Mouse (Mus musculus) neural tube, embryonic 14.5 days (tissue): ENCODE results near the gene Prkn. TPM values are rescaled to one million over a fixed set of nuclear protein-coding genes. Genes with fewer than 3 reads are reported as not detected.

ENCODE experiments used
- ATAC-seq: fragments of 200-750 bp; cut with Nextera tagmentation; 2 replicates; pipeline ENCODE4 v1.8.0; 2017; ENCODE audit warnings: low read depth, mild to moderate bottlenecking, moderate TSS enrichment, moderate library complexity
- H3K27ac ChIP-seq: fragments of 300-500 bp; sonication (generic); 2 replicates; pipeline ENCODE4 v1.5.1; 2014; ENCODE audit warnings: low read depth, mild to moderate bottlenecking, control low read depth, low read length, moderate library complexity, mixed read lengths
- H3K27me3 ChIP-seq: fragments of 300-500 bp; sonication (generic); 2 replicates; pipeline ENCODE4 v1.6.1; 2014; ENCODE audit warnings: low read length; ENCODE audit not compliant: control insufficient read depth, insufficient read depth
- H3K36me3 ChIP-seq: fragments of 300-500 bp; sonication (generic); 2 replicates; pipeline ENCODE4 v1.6.1; 2014; ENCODE audit warnings: low read length, mixed read lengths; ENCODE audit not compliant: control insufficient read depth, insufficient read depth
- H3K4me1 ChIP-seq: fragments of 300-500 bp; sonication (generic); 2 replicates; pipeline ENCODE4 v1.6.1; 2014; ENCODE audit warnings: low read length; ENCODE audit not compliant: control insufficient read depth, insufficient read depth
- H3K4me2 ChIP-seq: fragments of 300-500 bp; sonication (generic); 2 replicates; pipeline ENCODE4 v1.6.1; 2014; ENCODE audit warnings: mild to moderate bottlenecking, low read depth, low read length, control low read depth
- H3K4me3 ChIP-seq: fragments of 300-500 bp; sonication (generic); 2 replicates; pipeline ENCODE4 v1.5.1; 2014; ENCODE audit warnings: low read depth, low read length, control low read depth, mixed read lengths
- H3K9ac ChIP-seq: fragments of 300-500 bp; sonication (generic); replicated peaks from 2 replicates; pipeline ENCODE4 v1.6.1; 2014; ENCODE audit warnings: low read depth, mild to moderate bottlenecking, control low read depth, low read length, mixed read lengths
- H3K9me3 ChIP-seq: fragments of 300-500 bp; sonication (generic); 2 replicates; pipeline ENCODE4 v1.6.1; 2016; ENCODE audit warnings: low read length; ENCODE audit not compliant: control insufficient read depth
- WGBS: fragments of 180-500 bp; shearing (Covaris S2); extraction: QIAGEN DNeasy Blood & Tissue Kit; methylation state at CpG from one replicate; pipeline ENCODE4 v1.1.7; 2014; 5-methylcytosine and 5-hydroxymethylcytosine counted together
- polyA plus RNA-seq: library from polyadenylated mRNA; unstranded; fragments of >200 nt; fragmentation: Nextera tagmentation; extraction: Ambion mirVana; gene quantifications from 2 replicates; pipeline ENCODE4 v1.2.1, GENCODE M21; 2014

The Prkn gene
- polyA plus RNA-seq, 1 experiment from 2014 or later = 7.3 TPM

DNA sequence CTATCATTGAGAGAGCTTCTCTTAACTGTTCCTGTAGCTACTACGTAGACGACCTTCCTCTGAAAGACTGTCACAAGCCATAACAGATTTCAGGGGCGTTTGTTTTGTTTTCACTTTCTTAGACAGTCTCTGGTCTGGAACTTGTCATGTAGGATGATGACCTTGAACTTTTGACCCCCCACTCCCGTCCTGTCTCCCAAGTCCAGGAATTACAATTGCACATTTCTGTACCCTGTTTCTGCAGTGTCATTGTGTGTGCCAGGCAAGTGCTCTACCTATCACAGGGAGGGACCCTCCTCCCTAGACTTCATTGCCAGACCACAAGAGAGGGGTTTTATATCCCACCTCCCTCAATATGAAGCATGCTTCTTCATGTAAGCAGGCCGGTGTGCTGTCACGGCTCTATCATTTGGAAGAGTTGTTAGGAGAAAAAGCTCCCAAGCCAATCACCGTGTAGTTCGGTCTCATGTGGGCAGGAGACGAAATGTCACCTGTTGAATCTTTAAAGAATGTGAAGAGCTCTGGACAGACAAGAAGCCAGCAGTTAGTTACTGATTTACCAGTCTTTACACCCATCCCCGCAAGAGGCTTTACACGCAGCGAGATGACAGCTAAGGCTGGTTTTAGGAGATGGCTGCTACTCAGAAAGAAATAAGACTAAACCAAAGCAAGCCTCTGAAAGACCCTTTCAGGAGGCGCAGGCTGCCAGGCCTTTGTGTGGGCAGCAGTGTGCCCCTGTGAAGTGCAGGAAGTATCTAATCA lies 1027.3 kb downstream of the Prkn start:
- Histone ChIP-seq H3K4me3 (no peak overlapping the region), H3K9me3 (no peaks in the 10 kb centered on the region), H3K4me1 (no peaks in the 10 kb centered on the region), H3K4me2 (no peak overlapping the region), H3K9ac (no peak overlapping the region), H3K27me3 (no peaks in the 10 kb centered on the region), H3K36me3 (no peaks in the 10 kb centered on the region), H3K27ac (no peak overlapping the region)
- 48% methylated on average over 13 of the region's 13 CpGs for WGBS
- no peak for ATAC-seq

DNA sequence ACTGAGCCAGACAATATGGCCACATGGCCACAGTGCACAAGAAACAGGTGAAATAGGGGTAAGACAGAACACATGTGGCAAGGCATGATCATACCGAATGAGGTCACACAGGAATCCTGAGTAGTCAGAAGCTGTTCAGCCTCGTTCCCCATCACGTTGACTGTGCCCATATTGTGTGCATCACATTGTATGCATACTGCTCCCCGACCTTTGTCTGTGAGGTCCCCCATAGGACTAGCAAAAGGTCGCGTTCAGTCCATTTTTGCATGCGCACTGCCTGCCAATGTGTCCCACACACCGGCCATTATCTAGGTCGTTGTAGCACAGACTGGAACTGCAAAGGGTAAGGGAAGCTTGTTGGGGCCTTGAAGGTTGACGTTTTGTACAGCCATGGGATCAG lies 1030.4 kb downstream of the Prkn start:
- no peaks in the 10 kb centered on the region for H3K27me3 ChIP-seq
- H3K4me1 ChIP-seq = no peaks in the 10 kb centered on the region
- ATAC-seq = no peak
- no peak overlapping the region for H3K4me2 ChIP-seq
- H3K9ac ChIP-seq = no peak overlapping the region
- H3K4me3 ChIP-seq = no peak overlapping the region
- WGBS = 88% methylated on average over 10 of the region's 10 CpGs
- no peak overlapping the region for H3K27ac ChIP-seq
- no peaks in the 10 kb centered on the region for H3K9me3 ChIP-seq
- H3K36me3 ChIP-seq = no peaks in the 10 kb centered on the region

DNA sequence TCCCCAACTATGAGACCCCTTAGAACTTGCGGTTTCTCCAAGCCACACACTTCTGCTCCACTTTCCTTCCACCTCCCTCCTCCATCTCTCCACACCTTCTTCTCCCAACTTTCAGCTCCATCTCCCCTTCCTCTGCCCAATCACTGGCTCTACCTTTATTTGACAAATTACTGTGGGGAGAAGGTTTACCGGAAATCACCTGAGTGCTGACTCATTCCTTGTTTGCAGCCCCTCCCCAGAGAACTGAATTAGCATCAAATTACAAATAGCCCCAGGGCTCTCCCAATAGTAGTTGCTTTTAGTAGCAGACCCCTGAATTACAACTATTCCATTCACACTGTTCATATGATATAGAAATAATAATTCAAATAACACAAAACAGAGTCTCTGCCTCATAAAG lies 1036.1 kb downstream of the Prkn start:
- H3K4me3 ChIP-seq = no peak overlapping the region
- no peaks in the 10 kb centered on the region for H3K9me3 ChIP-seq
- no peaks in the 10 kb centered on the region for H3K27me3 ChIP-seq
- no peak overlapping the region for H3K27ac ChIP-seq
- no peak overlapping the region for H3K9ac ChIP-seq
- ATAC-seq = no peak
- no peaks in the 10 kb centered on the region for H3K4me1 ChIP-seq
- WGBS = 77% methylated on average over 2 of the region's 2 CpGs
- no peak overlapping the region for H3K4me2 ChIP-seq
- H3K36me3 ChIP-seq = no peaks in the 10 kb centered on the region

DNA sequence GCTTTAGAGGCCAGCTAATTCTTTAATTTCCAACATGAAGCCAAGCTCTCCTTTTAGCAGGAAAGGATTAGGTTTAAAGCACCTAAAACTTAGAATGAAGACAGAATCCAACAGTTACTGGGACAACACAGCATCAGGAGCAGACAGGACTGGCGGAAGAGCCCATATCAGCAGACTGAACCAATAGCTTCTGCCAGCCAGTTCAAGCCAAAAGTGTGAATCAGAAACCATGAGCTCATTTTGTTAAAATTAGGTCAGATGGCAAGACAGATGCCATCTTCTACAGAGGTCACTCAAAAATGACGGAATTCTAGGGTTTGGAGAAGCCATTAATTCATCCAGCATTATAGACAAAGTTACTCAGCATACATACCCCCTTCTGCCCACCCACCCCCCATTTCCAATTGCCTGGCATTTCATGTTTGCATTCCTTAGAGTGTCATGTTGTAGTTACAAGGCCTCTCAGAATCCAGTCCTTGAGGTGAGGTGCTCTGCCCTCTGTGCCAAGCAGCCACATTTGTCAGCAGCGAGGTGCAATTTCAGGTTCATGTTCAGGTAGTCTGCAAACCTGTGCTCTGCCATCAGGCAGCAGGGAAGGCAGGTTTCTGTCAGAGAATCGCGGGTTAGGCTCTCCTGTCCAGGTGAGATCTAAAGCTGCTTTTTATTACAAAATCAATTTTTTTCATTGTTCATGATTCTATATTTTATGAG lies 1041.1 kb downstream of the Prkn start:
- no peak overlapping the region for H3K9ac ChIP-seq
- H3K4me2 ChIP-seq = no peak overlapping the region
- WGBS = 83% methylated on average over 5 of the region's 5 CpGs

DNA sequence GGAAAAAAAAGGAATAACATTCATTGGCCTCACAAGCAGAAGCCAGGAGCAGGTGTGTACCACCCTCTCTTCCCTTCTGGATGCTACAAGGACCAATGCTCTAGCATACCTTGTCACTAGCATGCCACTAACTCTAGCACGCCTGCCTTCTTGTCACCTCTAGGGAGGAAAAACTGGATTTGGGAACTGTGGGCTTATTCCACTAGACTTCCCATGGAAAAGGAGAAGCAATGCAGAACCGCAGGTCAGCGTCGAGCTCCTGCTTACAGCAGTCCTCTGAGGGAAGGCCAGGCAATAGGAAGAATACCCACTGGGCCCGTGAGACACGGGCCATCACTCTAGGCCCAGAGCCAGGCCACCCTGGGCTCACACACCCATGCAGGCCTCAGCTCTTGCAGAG lies 1045.4 kb downstream of the Prkn start:
- H3K27me3 ChIP-seq = no peaks in the 10 kb centered on the region
- H3K4me1 ChIP-seq = no peaks in the 10 kb centered on the region
- H3K9me3 ChIP-seq = no peaks in the 10 kb centered on the region
- H3K27ac ChIP-seq = no peak overlapping the region
- no peak for ATAC-seq
- H3K36me3 ChIP-seq = no peaks in the 10 kb centered on the region
- H3K4me3 ChIP-seq = no peak overlapping the region
- H3K9ac ChIP-seq = no peak overlapping the region
- no peak overlapping the region for H3K4me2 ChIP-seq
- WGBS = 88% methylated on average over 6 of the region's 6 CpGs

More for the DNA sequence above, 1041.1 kb downstream of the Prkn start:
- Histone ChIP-seq H3K27me3 (no peaks in the 10 kb centered on the region), H3K4me1 (no peaks in the 10 kb centered on the region), H3K27ac (no peak overlapping the region), H3K4me3 (no peak overlapping the region), H3K9me3 (no peaks in the 10 kb centered on the region), H3K36me3 (no peaks in the 10 kb centered on the region)
- no peak for ATAC-seq

DNA sequence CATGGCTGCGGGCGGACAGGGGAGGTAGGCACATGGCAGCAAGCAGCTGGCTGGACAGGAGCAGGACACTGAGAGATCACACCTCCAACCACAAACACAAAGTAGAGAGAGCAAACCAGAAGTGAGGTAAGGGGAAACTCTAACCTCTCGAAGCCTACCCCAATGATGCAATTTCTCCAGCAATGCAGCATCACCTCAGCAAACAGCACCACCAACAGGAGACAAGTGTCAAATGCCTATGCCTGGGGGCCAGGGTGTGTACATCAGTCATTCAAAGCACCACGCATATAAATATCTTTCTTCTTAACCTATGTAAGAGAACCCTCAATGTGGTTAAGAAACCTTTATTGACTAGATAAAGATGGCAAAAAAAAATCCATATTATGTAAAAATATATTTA lies 1046.8 kb downstream of the Prkn start:
- Histone ChIP-seq H3K9me3 (no peaks in the 10 kb centered on the region), H3K4me3 (no peak overlapping the region), H3K27me3 (no peaks in the 10 kb centered on the region), H3K4me1 (no peaks in the 10 kb centered on the region), H3K27ac (no peak overlapping the region), H3K4me2 (no peak overlapping the region), H3K36me3 (no peaks in the 10 kb centered on the region), H3K9ac (no peak overlapping the region)
- 89% methylated on average over 4 of the region's 4 CpGs for WGBS
- no peak for ATAC-seq

DNA sequence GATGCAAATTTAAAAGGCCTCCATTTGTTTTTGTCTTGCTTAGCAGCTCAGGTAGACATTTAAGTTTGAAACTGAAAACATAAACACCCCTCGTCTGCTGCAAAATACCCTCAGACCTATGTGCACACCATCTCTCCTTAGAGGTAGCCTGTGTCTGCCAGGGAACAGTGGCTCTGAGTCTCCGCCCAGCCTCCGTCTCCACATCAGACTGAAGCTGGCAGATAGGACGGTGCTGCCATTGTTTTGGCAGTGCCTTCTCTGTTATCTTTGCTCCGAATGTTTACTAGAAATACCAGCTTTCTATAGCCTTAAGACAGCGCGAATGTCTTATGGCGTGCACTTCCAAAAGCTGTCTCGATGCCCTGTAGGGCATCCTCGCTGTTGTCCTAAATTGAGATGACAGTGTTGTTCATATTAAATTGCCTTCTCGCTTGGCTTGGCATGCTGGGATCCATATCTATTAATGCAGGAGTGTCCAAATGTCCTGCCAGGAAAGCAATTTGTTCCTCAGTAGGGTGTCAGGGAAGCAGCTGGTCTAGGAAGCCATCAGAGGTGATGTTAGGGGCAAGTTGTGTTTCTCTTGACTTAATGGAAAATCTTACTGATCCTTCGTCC lies 1047.5 kb downstream of the Prkn start:
- Histone ChIP-seq H3K4me1 (no peaks in the 10 kb centered on the region), H3K4me3 (no peak overlapping the region), H3K9ac (no peak overlapping the region), H3K36me3 (no peaks in the 10 kb centered on the region), H3K27me3 (no peaks in the 10 kb centered on the region), H3K9me3 (no peaks in the 10 kb centered on the region), H3K4me2 (no peak overlapping the region), H3K27ac (no peak overlapping the region)
- WGBS = 66% methylated on average over 12 of the region's 12 CpGs
- no peak for ATAC-seq

DNA sequence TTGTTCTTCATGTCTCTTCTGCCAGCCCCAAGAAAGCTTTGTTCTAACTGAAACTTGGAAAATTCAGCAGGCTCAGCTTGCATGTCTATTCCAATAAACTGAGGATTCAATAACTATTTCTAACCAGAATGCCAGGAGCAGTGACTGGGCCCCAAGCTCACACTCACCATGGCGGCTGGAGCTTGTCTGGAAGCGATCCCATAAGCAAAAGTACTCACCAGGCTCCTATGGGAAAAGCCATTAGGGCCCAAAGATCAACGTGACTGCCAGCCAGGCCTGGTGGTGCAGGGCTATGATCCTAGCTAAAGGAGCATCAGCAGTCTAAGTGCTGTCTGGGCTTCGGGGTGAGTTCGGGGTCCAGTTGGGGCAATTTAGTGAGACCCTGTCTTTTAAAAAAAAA lies 1048.6 kb downstream of the Prkn start:
- Histone ChIP-seq H3K9ac (no peak overlapping the region), H3K36me3 (no peaks in the 10 kb centered on the region), H3K4me3 (no peak overlapping the region), H3K9me3 (no peaks in the 10 kb centered on the region), H3K4me1 (no peaks in the 10 kb centered on the region), H3K4me2 (no peak overlapping the region), H3K27me3 (no peaks in the 10 kb centered on the region), H3K27ac (no peak overlapping the region)
- ATAC-seq = no peak
- 76% methylated on average over 5 of the region's 5 CpGs for WGBS

DNA sequence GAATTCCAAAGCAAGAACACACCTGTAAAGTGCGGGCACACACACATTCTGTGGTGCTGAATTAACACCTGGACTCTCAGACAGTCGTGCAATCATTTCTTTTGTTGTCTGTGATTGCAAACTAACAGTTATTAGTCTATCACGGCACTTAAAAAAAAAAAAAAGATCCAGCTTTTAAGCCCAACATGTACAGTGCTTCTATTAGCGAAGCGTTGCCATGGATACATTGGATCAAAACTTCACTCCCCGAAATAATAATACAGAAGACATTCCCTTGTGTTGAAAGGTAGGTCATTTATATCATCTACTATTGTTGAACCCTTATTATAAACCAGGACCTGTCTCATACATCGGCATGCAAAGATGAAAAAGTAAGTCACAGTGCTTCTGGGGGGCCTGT lies 1060.1 kb downstream of the Prkn start:
- Histone ChIP-seq H3K4me3 (no peak overlapping the region), H3K4me1 (no peaks in the 10 kb centered on the region), H3K9me3 (no peaks in the 10 kb centered on the region), H3K4me2 (no peak overlapping the region), H3K9ac (no peak overlapping the region), H3K27me3 (no peaks in the 10 kb centered on the region), H3K27ac (no peak overlapping the region), H3K36me3 (no peaks in the 10 kb centered on the region)
- no peak for ATAC-seq
- WGBS = 82% methylated on average over 7 of the region's 7 CpGs
